Mouse (Mus musculus): ENCODE measurements at regions not wholly inside any gene's neighbourhood (a gene's known extent, or its start where the extent isn't known, plus 50 kb on each side); places are given as distances from the start of the nearest gene placed in this dataset.

DNA sequence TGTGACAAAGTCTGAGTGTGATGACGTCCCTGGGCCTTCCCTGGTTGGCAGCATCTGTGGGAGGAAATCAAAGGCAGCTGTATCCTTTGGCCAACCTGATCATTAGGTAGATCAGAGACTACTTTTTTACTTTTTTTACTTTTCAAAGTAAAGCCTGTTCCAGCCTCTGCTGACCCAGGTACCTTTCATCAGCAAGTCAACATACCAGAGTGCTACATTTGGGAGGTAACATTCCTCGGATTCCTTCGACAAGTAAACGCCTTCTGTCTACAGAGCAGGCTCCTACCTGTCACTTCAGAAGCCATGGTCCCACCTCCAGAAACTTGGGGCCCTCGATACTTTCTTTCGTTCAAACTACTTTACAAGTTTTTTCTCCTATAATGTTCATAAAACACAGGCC lies 110.0 kb downstream of the Tmem17 start:
- Histone ChIP-seq H3K27ac (no peak overlapping the region), H3K36me3 (ENCODE audit: control insufficient read depth, insufficient read depth, low read length) (no peaks in the 10 kb centered on the region)
- 67% methylated on average over 6 of the region's 6 CpGs for WGBS

DNA sequence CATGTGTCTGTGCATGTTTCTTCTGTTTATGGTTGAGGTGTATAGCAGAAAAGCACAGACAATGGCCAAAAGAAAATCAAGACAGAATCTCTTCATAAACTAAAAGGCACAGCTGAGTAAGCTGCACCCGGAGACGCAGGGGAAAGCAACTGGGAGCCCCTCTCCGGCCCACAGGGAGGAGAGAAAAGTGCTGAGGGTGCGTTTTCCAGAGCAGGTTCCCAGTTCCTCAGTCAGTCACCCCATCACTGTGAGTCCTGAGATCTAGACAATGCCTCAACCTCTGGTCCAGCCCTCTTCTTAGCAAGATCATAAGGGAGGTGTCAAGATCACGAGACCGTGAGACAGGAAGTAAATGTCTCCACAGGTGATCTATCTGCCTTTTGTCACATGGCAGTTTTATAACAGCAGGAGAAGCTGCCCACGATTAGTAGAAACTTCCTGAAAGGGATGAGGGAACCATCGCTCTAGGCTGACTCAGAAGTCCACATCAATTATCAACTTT lies 110.7 kb downstream of the Tmem17 start:
- no peak for TF ChIP-seq POLR2A (IDR thresholded peaks at IDR 0.05; ENCODE audit: insufficient read depth, low read depth, low read length)
- no peak for TF ChIP-seq CTCF (IDR thresholded peaks at IDR 0.05)
- no peak for TF ChIP-seq EP300 (IDR thresholded peaks at IDR 0.05; ENCODE audit: insufficient read depth, low read depth, low read length)
- H3K9ac ChIP-seq (ENCODE audit: low read depth, low read length): no peak overlapping the region
- no peak overlapping the region for H3K4me3 ChIP-seq
- 73% methylated on average over 8 of the region's 8 CpGs for WGBS
- no peaks in the 10 kb centered on the region for H3K36me3 ChIP-seq (ENCODE audit: control insufficient read depth, insufficient read depth, low read length)
- no peaks in the 10 kb centered on the region for H3K79me2 ChIP-seq (replicated peaks; ENCODE audit: control insufficient read depth, insufficient read depth, low read length)
- no peaks in the 10 kb centered on the region for H3K27me3 ChIP-seq (ENCODE audit: control insufficient read depth, insufficient read depth, low read length)
- DNase-seq: no peak
- no peaks in the 10 kb centered on the region for H3K4me1 ChIP-seq (ENCODE audit: control insufficient read depth, insufficient read depth, low read length)
- intact Hi-C loops (cut with DNase I): no loop called here
- H3K27ac ChIP-seq: no peak overlapping the region

More for the DNA sequence above, 110.0 kb downstream of the Tmem17 start:
- Histone ChIP-seq H3K9ac (ENCODE audit: low read depth, low read length) (no peak overlapping the region), H3K27me3 (ENCODE audit: control insufficient read depth, insufficient read depth, low read length) (no peaks in the 10 kb centered on the region), H3K4me1 (ENCODE audit: control insufficient read depth, insufficient read depth, low read length) (no peaks in the 10 kb centered on the region), H3K79me2 (replicated peaks; ENCODE audit: control insufficient read depth, insufficient read depth, low read length) (no peaks in the 10 kb centered on the region), H3K4me3 (no peak overlapping the region)
- no peak for DNase-seq
- intact Hi-C loops (cut with DNase I): no loop called here
- TF ChIP-seq CTCF (IDR thresholded peaks at IDR 0.05): no peak
- TF ChIP-seq POLR2A (IDR thresholded peaks at IDR 0.05; ENCODE audit: insufficient read depth, low read depth, low read length): no peak
- TF ChIP-seq EP300 (IDR thresholded peaks at IDR 0.05; ENCODE audit: insufficient read depth, low read depth, low read length): no peak

DNA sequence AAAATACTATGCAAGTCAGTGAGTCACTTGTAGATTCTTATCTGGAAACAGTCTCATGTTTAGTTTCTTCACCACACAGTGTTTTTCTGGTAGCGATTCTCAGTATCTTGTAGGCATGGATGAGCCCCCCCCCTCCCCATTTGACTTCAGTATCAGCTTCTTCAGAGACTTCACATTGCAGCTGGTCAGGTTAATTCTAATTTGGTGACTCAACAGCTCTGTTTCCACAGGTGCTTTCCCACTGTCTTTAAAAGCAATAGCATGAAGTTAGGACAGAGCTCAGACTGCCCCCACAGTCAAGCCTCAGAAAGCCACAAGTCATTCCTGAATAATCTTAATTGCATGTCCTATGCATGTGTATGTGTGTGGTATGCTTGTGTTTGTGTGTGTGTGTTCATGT lies 114.5 kb downstream of the Tmem17 start:
- Histone ChIP-seq H3K27ac (no peak overlapping the region), H3K79me2 (replicated peaks; ENCODE audit: control insufficient read depth, insufficient read depth, low read length) (no peaks in the 10 kb centered on the region), H3K27me3 (ENCODE audit: control insufficient read depth, insufficient read depth, low read length) (no peaks in the 10 kb centered on the region), H3K36me3 (ENCODE audit: control insufficient read depth, insufficient read depth, low read length) (no peaks in the 10 kb centered on the region), H3K9ac (ENCODE audit: low read depth, low read length) (no peak overlapping the region), H3K4me1 (ENCODE audit: control insufficient read depth, insufficient read depth, low read length) (peaks cover 11% of the 10 kb centered on the region), H3K4me3 (no peak overlapping the region)
- WGBS: 92% methylated on average over 1 of the region's 1 CpGs
- no peak for TF ChIP-seq POLR2A (IDR thresholded peaks at IDR 0.05; ENCODE audit: insufficient read depth, low read depth, low read length)
- intact Hi-C loops (cut with DNase I): no loop called here
- no peak for DNase-seq

DNA sequence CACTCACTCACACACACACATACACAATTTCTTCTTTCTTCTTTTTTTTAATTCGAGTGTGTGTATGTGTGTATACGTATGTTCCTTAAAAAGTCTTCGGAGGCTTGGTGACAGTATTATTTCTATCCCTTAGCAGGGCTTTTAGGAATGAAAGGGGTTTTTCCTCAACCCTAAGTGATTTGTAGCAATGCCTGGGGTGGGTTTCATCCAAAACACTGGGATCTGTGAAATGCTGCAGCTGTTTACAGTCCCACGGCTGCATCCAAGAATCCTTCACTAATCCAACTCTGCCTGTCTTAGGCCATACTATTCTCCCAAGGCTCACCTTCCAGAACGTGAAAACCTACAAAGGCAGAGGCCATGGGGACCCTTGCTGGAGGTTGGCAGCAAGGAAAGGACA lies 116.6 kb downstream of the Tmem17 start:
- Histone ChIP-seq H3K36me3 (ENCODE audit: control insufficient read depth, insufficient read depth, low read length) (no peaks in the 10 kb centered on the region), H3K9ac (ENCODE audit: low read depth, low read length) (no peak overlapping the region), H3K79me2 (replicated peaks; ENCODE audit: control insufficient read depth, insufficient read depth, low read length) (no peaks in the 10 kb centered on the region), H3K4me1 (ENCODE audit: control insufficient read depth, insufficient read depth, low read length) (peaks cover 16% of the 10 kb centered on the region), H3K27ac (peak overlapping the region; percentile 81), H3K27me3 (ENCODE audit: control insufficient read depth, insufficient read depth, low read length) (no peaks in the 10 kb centered on the region), H3K4me3 (no peak overlapping the region)
- no peak for TF ChIP-seq POLR2A (IDR thresholded peaks at IDR 0.05; ENCODE audit: insufficient read depth, low read depth, low read length)
- TF ChIP-seq EP300 (IDR thresholded peaks at IDR 0.05; ENCODE audit: insufficient read depth, low read depth, low read length): no peak
- TF ChIP-seq CTCF (IDR thresholded peaks at IDR 0.05): no peak
- intact Hi-C loops (cut with DNase I): no loop called here
- 78% methylated on average over 5 of the region's 5 CpGs for WGBS
- DNase-seq: no peak

DNA sequence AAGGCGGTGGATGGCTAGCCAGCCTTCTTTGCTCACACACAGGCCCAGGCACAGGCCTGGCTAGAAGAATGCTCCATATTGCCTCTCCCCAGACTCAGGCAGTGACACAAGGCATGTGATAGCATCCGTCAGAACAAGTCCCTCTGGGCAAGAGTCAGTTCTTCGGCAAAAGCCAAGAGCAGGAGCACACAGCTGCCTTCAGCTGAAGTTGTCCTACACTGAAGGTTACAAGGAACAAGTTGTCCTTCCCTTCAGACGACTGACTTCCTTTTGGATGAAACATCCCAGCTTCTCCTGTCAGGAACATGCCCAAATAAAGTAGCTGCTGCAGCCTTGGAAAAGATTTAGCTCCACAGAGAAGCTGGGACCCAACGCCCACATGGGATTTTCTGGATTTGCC lies 117.1 kb downstream of the Tmem17 start:
- Histone ChIP-seq H3K27me3 (ENCODE audit: control insufficient read depth, insufficient read depth, low read length) (no peaks in the 10 kb centered on the region), H3K4me3 (no peak overlapping the region), H3K4me1 (ENCODE audit: control insufficient read depth, insufficient read depth, low read length) (peaks cover 16% of the 10 kb centered on the region), H3K79me2 (replicated peaks; ENCODE audit: control insufficient read depth, insufficient read depth, low read length) (no peaks in the 10 kb centered on the region), H3K9ac (ENCODE audit: low read depth, low read length) (no peak overlapping the region), H3K27ac (peak overlapping the region; percentile 81), H3K36me3 (ENCODE audit: control insufficient read depth, insufficient read depth, low read length) (no peaks in the 10 kb centered on the region)
- intact Hi-C loops (cut with DNase I): no loop called here
- TF ChIP-seq EP300 (IDR thresholded peaks at IDR 0.05; ENCODE audit: insufficient read depth, low read depth, low read length) (peak; percentile 86), POLR2A (IDR thresholded peaks at IDR 0.05; ENCODE audit: insufficient read depth, low read depth, low read length) (peak; percentile 51), CTCF (IDR thresholded peaks at IDR 0.05) (no peak)
- peak; percentile 55 to 66 for DNase-seq
- WGBS: 50% methylated on average over 5 of the region's 5 CpGs

DNA sequence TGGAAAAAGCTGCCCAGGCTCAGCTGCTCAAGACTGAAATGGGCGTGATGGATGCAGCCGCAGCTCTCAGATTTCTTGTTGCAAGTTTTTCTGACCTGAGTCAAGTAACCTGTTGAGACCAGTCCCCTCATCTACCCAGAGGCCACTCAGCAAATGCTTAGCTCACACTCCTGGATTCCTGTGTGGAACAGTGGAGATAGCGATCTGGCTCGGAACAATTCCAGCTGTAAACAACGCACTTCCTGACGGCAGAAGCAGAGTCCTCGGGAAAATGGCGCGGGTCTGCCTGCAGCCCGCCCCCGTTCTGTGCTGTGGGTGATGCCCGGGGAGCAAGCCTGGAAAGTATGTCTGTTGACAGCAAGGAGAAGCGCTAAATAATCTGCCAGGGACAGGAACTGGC lies 117.7 kb downstream of the Tmem17 start:
- TF ChIP-seq EP300 (IDR thresholded peaks at IDR 0.05; ENCODE audit: insufficient read depth, low read depth, low read length) (no peak; the same call in 1 of the 2 replicates), POLR2A (IDR thresholded peaks at IDR 0.05; ENCODE audit: insufficient read depth, low read depth, low read length) (0 out of 2 replicates have a peak, but pooled peaks have one; percentile 15)
- peak overlapping the region; percentile 22 for H3K9ac ChIP-seq (ENCODE audit: low read depth, low read length)
- H3K36me3 ChIP-seq (ENCODE audit: control insufficient read depth, insufficient read depth, low read length): no peaks in the 10 kb centered on the region
- no peaks in the 10 kb centered on the region for H3K27me3 ChIP-seq (ENCODE audit: control insufficient read depth, insufficient read depth, low read length)
- WGBS: 9% methylated on average over 13 of the region's 13 CpGs
- peak overlapping the region; percentile 81 for H3K27ac ChIP-seq
- intact Hi-C loops (cut with DNase I): no loop called here
- DNase-seq: peak; percentile 69
- H3K4me3 ChIP-seq: peak overlapping the region; percentile 28
- no peaks in the 10 kb centered on the region for H3K79me2 ChIP-seq (replicated peaks; ENCODE audit: control insufficient read depth, insufficient read depth, low read length)
- H3K4me1 ChIP-seq (ENCODE audit: control insufficient read depth, insufficient read depth, low read length): peaks cover 16% of the 10 kb centered on the region

All from heart, adult 2 months (tissue).